Mouse (Mus musculus): ENCODE data around the gene 1700092M07Rik. TPM values are rescaled to one million over a fixed set of nuclear protein-coding genes. Genes with fewer than 3 reads are reported as not detected.

Gene 1700092M07Rik
- polyA plus RNA-seq, 1 experiment, result 2.2 TPM

- Histone ChIP-seq H3K36me3 (ENCODE audit: control insufficient read depth, insufficient read depth, low read length, poor library complexity, severe bottlenecking) (peaks cover 16% of the 10 kb centered on the region), H3K9me3 (replicated peaks; ENCODE audit: control insufficient read depth, insufficient read depth, low read length, poor library complexity, severe bottlenecking) (no peaks in the 10 kb centered on the region), H3K4me1 (ENCODE audit: control insufficient read depth, insufficient read depth, low read length) (no peaks in the 10 kb centered on the region), H3K4me3 (ENCODE audit: low read depth, low read length) (no peak overlapping the region), H3K27ac (ENCODE audit: insufficient read depth, low read length) (no peak overlapping the region), H3K27me3 (ENCODE audit: control insufficient read depth, insufficient read depth, low read length, poor library complexity, severe bottlenecking) (no peaks in the 10 kb centered on the region), H3K9ac (ENCODE audit: low read depth, poor library complexity, severe bottlenecking) (no peak overlapping the region)
- TF ChIP-seq EP300 (IDR thresholded peaks at IDR 0.05; ENCODE audit: insufficient read depth, low read depth, low read length) (no peak), CTCF (IDR thresholded peaks at IDR 0.05; ENCODE audit: low read depth, low read length) (no peak), POLR2A (IDR thresholded peaks at IDR 0.05; ENCODE audit: insufficient read depth, low read length) (no peak)
Measured at GRCm38 (mm10) chr19:8790171-8790570, 49.7 kb downstream of the 1700092M07Rik start.

Other genes starting within 250 kb of the 1700092M07Rik start
- gene Slc22a8, start 149.5 kb upstream of the 1700092M07Rik start, polyA plus RNA-seq (2011; ENCODE audit: insufficient read depth, insufficient read length, low read depth, missing spikeins), result not detected in 2 replicates
- gene Slc22a6, start 122.7 kb upstream of the 1700092M07Rik start, polyA plus RNA-seq (2011; ENCODE audit: insufficient read depth, insufficient read length, low read depth, missing spikeins), result not detected in 2 replicates
- not detected in 2 replicates for gene Chrm1, start 76.9 kb upstream of the 1700092M07Rik start, polyA plus RNA-seq (2011; ENCODE audit: insufficient read depth, insufficient read length, low read depth, missing spikeins)
- 170 TPM in 2 replicates for gene Slc3a2, start 17.3 kb upstream of the 1700092M07Rik start, polyA plus RNA-seq (2011; ENCODE audit: insufficient read depth, insufficient read length, low read depth, missing spikeins)
- gene Wdr74, start 4.9 kb upstream of the 1700092M07Rik start, polyA plus RNA-seq (2011; ENCODE audit: insufficient read depth, insufficient read length, low read depth, missing spikeins), result 81.1 and 97.0 TPM in 2 replicates
- 45.6 and 47.1 TPM in 2 replicates for gene Stx5a, start 695 bp downstream of the 1700092M07Rik start, polyA plus RNA-seq (2011; ENCODE audit: insufficient read depth, insufficient read length, low read depth, missing spikeins)
- gene Nxf1, start 16.4 kb downstream of the 1700092M07Rik start, polyA plus RNA-seq (2011; ENCODE audit: insufficient read depth, insufficient read length, low read depth, missing spikeins), result 122 and 200 TPM in 2 replicates
- gene Tmem223, start 30.3 kb downstream of the 1700092M07Rik start, polyA plus RNA-seq (2011; ENCODE audit: insufficient read depth, insufficient read length, low read depth, missing spikeins), result 21.4 and 23.4 TPM in 2 replicates
- 29.0 and 34.5 TPM in 2 replicates for gene Tmem179b, start 33.7 kb downstream of the 1700092M07Rik start, polyA plus RNA-seq (2011; ENCODE audit: insufficient read depth, insufficient read length, low read depth, missing spikeins)
- 17.1 and 17.7 TPM in 2 replicates for gene Taf6l, start 45.7 kb downstream of the 1700092M07Rik start, polyA plus RNA-seq (2011; ENCODE audit: insufficient read depth, insufficient read length, low read depth, missing spikeins)
- 98.2 and 103 TPM in 2 replicates for gene Polr2g, start 57.9 kb downstream of the 1700092M07Rik start, polyA plus RNA-seq (2011; ENCODE audit: insufficient read depth, insufficient read length, low read depth, missing spikeins)
- 3.1 and 4.1 TPM in 2 replicates for gene Zbtb3, start 61.8 kb downstream of the 1700092M07Rik start, polyA plus RNA-seq (2011; ENCODE audit: insufficient read depth, insufficient read length, low read depth, missing spikeins)
- 77.3 and 84.9 TPM in 2 replicates for gene Ttc9c, start 78.6 kb downstream of the 1700092M07Rik start, polyA plus RNA-seq (2011; ENCODE audit: insufficient read depth, insufficient read length, low read depth, missing spikeins)
- gene Hnrnpul2, start 79.3 kb downstream of the 1700092M07Rik start, polyA plus RNA-seq (2011; ENCODE audit: insufficient read depth, insufficient read length, low read depth, missing spikeins), result 105 and 108 TPM in 2 replicates
- gene AC129217.1, start 89.1 kb downstream of the 1700092M07Rik start, polyA plus RNA-seq (2011; ENCODE audit: insufficient read depth, insufficient read length, low read depth, missing spikeins), result 74.8 and 87.2 TPM in 2 replicates
- 32.3 and 36.2 TPM in 2 replicates for gene Bscl2, start 96.7 kb downstream of the 1700092M07Rik start, polyA plus RNA-seq (2011; ENCODE audit: insufficient read depth, insufficient read length, low read depth, missing spikeins)
- gene Gng3, start 98.5 kb downstream of the 1700092M07Rik start, polyA plus RNA-seq (2011; ENCODE audit: insufficient read depth, insufficient read length, low read depth, missing spikeins), result 28.3 and 29.7 TPM in 2 replicates
- 1.3 and 2.1 TPM in 2 replicates for gene Lrrn4cl, start 110.0 kb downstream of the 1700092M07Rik start, polyA plus RNA-seq (2011; ENCODE audit: insufficient read depth, insufficient read length, low read depth, missing spikeins)
- 189 and 201 TPM in 2 replicates for gene Ubxn1, start 130.8 kb downstream of the 1700092M07Rik start, polyA plus RNA-seq (2011; ENCODE audit: insufficient read depth, insufficient read length, low read depth, missing spikeins)
- 14.4 and 14.9 TPM in 2 replicates for gene Uqcc3, start 140.2 kb downstream of the 1700092M07Rik start, polyA plus RNA-seq (2011; ENCODE audit: insufficient read depth, insufficient read length, low read depth, missing spikeins)
- gene Lbhd1, start 143.0 kb downstream of the 1700092M07Rik start, polyA plus RNA-seq (2011; ENCODE audit: insufficient read depth, insufficient read length, low read depth, missing spikeins), result 10.1 and 13.4 TPM in 2 replicates
- not detected in 2 replicates for gene Gm49403, start 143.2 kb downstream of the 1700092M07Rik start, polyA plus RNA-seq (2011; ENCODE audit: insufficient read depth, insufficient read length, low read depth, missing spikeins)
- gene 1810009A15Rik, start 148.1 kb downstream of the 1700092M07Rik start, polyA plus RNA-seq (2011; ENCODE audit: insufficient read depth, insufficient read length, low read depth, missing spikeins), result 162 and 172 TPM in 2 replicates
- 11.9 and 24.8 TPM in 2 replicates for gene Gm49416, start 148.2 kb downstream of the 1700092M07Rik start, polyA plus RNA-seq (2011; ENCODE audit: insufficient read depth, insufficient read length, low read depth, missing spikeins)
- 23.1 and 26.7 TPM in 2 replicates for gene Ints5, start 152.3 kb downstream of the 1700092M07Rik start, polyA plus RNA-seq (2011; ENCODE audit: insufficient read depth, insufficient read length, low read depth, missing spikeins)
- gene Ganab, start 157.4 kb downstream of the 1700092M07Rik start, polyA plus RNA-seq (2011; ENCODE audit: insufficient read depth, insufficient read length, low read depth, missing spikeins), result 183 and 184 TPM in 2 replicates
- 26.6 and 26.8 TPM in 2 replicates for gene B3gat3, start 179.7 kb downstream of the 1700092M07Rik start, polyA plus RNA-seq (2011; ENCODE audit: insufficient read depth, insufficient read length, low read depth, missing spikeins)
- 1.6 and 2.2 TPM in 2 replicates for gene Rom1, start 188.6 kb downstream of the 1700092M07Rik start, polyA plus RNA-seq (2011; ENCODE audit: insufficient read depth, insufficient read length, low read depth, missing spikeins)
- 19.2 and 20.4 TPM in 2 replicates for gene Eml3, start 188.8 kb downstream of the 1700092M07Rik start, polyA plus RNA-seq (2011; ENCODE audit: insufficient read depth, insufficient read length, low read depth, missing spikeins)
- gene Mta2, start 201.2 kb downstream of the 1700092M07Rik start, polyA plus RNA-seq (2011; ENCODE audit: insufficient read depth, insufficient read length, low read depth, missing spikeins), result 106 and 108 TPM in 2 replicates
- gene Tut1, start 213.1 kb downstream of the 1700092M07Rik start, polyA plus RNA-seq (2011; ENCODE audit: insufficient read depth, insufficient read length, low read depth, missing spikeins), result 26.4 and 30.1 TPM in 2 replicates
- 1,175 and 1,274 TPM in 2 replicates for gene Eef1g, start 226.3 kb downstream of the 1700092M07Rik start, polyA plus RNA-seq (2011; ENCODE audit: insufficient read depth, insufficient read length, low read depth, missing spikeins)
- 162 and 163 TPM in 2 replicates for gene Ahnak, start 248.6 kb downstream of the 1700092M07Rik start, polyA plus RNA-seq (2011; ENCODE audit: insufficient read depth, insufficient read length, low read depth, missing spikeins)